Mouse (Mus musculus) megakaryocyte, embryonic 14.5 days (primary cell): ENCODE results near the gene Gm44502.

ENCODE experiments used
- FLI1 ChIP-seq: IDR thresholded peaks from 2 replicates; pipeline ENCODE4 v1.6.1; 2012; ENCODE audit warnings: low read length, inconsistent platforms, mixed read lengths
- GATA1 ChIP-seq: IDR thresholded peaks from 3 replicates; pipeline ENCODE4 v1.6.1; 2012; ENCODE audit warnings: mixed read lengths, low read length, inconsistent platforms, borderline replicate concordance

DNA sequence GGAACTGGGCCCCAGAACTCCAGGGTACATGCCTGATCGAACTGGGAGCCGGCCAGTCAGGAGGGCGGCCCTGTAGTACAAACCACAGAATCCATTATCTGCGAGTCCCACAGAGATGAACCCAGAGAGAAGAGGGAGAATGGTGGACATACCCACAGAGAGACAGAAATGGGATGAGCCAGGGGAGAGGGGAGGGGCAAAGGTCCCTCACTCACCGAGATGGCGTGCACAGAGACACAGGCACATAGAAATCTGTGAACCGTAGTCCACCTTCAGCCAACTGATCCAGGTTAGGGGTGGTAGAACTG is 45.8 kb upstream of the Gm44502 start:
- TF ChIP-seq GATA1 (no peak), FLI1 (no peak)
